Mouse (Mus musculus) T-helper 1 cell (primary cell): ENCODE measurements at regions not wholly inside any gene's neighbourhood (a gene's known extent, or its start where the extent isn't known, plus 50 kb on each side); places are given as distances from the start of the nearest gene placed in this dataset.

Experiments used
- in situ Hi-C: fragments of 300-600 bp; cut with MboI, MseI; formaldehyde crosslinking; loops from one replicate; pipeline ENCODE4 v1.15.1; 2025; ENCODE audit warnings: high pct_unique_total_duplicates

DNA sequence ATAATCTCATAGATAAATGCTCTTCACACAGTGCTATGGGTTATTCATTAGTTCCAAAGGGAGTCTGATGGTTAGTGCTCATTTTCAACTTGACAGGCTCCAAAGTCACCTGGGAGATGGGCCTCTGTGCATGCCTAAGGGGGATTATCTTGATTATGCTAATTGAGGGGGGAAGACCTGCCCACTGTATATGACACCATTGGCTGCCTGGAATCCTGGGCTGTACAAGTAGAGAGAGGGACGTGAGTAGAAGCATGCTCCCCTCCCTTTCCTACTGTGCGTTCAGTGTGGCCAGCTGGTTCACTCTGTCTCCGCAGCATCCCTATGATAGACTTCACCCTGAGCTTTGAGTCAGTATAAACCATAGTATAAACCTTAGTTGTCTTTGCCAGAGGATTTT lies 300.8 kb downstream of the Gpat3 start:
- in situ Hi-C loops = no loop called here

DNA sequence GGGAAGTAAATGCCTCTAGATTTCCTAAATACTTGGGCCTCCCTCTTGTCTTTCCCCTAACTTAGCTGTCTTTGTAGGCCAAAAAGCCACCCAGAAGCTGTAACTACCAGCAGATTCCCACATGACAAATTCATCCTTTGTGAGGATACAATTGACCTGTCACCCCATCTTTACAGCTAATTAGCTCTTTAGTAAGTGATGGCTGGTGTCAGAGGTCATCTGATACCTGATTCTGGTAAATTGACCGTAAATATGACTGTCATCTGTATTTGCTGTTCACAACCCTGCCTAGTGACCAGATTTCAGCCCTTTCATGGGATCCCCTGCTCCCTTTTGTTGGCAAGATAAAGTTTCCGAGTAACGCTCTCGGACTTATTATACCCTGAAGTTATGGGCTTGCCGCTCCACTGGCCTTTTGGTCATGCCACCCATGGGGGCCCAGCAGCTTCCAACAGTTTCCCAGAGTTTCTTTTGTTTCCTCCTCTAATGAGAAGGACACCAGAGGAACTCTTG lies 279.5 kb downstream of the Gpat3 start:
- in situ Hi-C loops = no loop called here

DNA sequence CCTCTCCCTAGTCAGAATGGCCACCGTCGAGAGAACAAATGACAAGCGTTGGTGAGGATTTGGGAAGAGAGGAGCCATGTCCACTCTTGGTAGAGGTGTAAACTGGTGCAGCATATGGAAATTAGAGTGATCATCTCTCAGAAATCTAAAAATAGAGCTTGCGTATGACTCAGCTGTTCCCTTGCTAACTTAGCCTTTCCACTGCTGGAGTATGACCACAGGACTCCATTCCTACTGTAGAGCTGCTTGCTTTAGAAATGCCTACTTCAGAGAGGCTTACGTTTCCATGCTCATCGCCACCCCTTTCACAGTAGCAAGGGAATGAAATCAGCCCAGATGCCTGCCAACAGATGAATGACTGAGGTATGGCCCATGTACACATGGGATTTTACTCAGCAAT lies 277.4 kb downstream of the Gpat3 start:
- in situ Hi-C loops = no loop called here

DNA sequence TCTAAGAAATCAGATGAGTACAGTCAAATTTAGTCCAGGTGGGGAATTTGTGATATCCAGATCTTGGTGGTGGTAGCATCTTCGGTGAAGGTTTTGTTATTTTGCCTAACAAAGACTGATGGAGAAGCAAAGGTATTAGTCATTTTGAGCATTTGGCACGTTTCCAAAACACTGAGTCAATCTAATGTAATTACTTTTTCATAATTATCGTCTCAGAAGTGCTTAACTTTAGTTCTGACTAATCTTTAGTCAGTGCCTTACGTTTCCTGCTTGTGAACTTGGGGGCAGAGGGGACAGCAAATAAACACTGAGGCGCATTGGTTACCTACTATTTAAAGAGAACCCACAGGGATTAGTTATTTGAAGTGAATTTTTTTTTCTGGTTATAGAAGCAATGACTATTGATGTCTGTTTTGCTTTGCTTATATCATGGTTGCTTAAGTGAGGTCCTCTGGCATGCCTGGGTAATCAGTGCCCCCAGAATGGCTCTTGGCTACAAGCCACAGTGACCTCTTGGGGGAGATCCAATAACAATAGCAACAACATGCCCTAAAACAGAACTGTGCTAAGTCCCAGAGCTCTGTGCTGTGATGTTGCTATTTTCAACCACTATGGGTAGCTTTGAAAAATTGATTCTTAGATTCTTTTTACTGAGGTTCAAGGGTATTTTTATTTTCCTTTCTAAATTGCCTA lies 275.1 kb downstream of the Gpat3 start:
- in situ Hi-C loops = no loop called here

DNA sequence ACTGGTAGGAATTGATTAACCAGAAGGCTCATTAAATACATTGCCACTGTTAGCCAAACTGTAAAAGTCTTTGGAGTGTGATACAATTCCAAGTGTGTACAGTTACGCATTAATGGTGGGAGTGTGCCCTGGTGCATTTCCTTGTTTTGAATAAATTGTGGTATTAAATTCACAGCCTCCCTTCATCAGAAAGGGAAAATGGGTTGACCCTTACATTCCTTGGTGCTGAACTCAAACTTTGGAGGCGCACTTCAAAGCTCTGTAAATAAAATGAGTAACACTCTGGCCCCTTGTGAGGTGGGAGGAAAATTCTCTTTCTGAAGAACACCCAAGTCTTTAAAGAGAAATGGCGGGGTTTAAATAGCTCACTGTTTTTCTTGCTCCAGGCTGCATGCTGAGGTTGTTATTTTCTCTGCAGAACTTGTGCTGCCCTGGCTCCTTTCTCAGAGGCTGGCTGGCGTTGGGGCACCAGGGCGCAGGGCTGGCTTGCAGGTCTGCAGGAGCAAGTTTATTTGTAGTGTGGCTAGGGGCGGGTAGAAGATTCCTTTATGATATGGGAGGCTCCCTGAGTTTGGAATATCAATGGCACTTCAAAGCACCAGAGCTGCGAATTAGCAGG lies 266.7 kb downstream of the Gpat3 start:
- in situ Hi-C loops = no loop called here

DNA sequence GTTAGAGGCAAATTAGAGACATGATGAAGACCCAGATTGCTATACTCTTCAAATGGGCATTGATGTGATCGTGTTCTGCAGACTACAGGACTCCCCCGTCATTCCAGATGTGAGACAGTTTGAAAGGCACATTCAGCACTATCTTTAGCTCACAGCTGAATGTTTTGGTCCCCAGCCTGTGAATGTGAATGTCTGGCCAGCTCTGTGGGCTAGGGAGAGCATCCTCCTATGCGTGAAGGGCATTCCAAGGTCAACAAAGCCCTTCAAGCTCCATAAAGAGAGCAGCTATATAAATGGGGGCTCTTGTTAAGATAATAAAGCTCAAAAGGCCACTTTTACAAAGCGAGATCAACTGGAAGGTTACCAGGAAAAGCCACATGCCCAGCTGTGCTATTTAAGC lies 266.1 kb downstream of the Gpat3 start:
- in situ Hi-C loops = no loop called here

DNA sequence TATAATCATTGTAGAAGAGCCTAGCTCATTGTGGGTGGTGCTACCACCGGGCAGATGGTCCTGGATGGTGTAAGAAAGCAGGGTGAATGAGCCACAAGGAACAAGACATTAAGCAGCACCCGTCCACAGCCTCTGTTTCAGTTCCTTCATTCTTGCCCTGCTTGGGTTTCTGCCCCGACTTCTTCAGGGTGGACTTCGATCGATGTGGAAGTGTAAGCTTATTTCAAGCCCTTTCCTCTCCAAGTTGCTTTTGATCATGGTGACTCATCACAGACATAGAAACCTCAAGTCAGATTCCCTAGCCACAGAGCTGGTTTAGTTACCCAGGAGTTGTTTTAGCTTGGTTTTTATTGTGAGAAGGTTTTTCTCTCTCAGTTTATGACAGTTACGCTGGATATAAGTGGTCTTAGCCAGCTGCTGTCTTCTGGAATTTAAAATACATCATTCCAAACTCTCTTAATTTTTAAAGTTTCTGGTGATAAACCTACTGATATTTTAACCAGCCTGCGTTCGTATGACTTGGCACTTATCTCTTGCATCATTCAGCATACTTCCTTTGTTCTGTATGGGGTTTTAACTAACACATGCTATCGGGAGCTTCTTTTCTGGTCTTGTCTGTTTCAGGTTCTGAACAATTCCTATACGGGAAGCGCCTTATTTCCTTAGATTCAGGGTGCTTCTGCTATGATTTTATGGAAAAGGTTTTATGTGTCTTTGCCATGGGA lies 255.6 kb downstream of the Gpat3 start:
- in situ Hi-C loops = no loop called here

DNA sequence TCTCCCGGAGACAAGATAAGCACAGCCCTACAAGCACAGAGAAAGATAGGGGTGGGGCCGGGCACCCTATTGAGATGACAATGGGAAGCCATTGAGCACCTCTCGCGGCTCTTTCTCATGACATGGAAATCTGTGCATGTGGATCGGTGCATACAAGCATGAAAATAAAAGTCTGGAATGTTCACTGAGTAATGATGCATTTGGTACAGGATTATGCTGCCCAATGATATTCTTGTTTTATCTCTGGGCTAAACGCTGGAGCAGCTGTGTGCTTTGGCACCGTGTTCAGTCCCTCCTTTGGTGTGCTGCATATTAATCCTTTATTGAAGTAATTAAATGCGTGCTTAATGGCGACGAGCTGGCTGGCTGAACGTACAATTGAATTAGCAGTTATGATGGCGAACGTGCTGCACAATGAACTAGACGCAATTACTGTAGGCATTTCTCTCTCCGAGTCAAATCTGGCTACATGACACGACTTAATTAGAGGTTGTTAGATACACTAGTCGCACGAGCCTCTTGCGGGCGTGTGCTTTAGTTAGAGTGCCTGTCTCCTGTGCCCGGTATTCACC lies 245.6 kb downstream of the Gpat3 start:
- in situ Hi-C loops = no loop called here

DNA sequence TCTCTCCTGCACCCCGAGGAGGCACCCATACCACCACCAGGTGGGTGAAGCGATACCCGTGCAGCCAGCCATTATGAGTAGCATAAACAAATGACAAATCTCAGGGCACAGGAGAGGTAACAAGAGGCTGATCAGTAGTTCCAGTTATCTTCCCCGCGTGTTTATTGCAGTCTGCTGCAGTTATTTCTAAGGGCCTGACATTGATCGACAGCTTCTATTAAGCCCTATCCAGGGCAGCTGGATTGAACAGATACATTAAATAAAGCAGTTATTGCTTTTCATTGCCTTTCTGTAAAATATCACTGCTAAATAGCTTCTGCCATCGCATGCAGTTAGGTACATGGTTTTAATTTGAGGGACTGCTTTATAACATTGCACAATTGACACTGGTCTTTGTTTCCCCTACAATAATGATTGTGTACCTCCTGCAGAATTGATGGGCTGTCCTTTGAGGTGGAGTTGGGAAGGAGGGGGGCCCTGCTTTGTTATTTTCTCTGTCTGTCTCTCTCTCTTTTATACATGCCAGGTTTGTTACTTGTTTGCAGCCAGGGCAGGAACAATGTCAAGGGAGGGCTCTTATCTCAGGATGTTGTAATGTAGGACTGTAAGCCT lies 245.0 kb downstream of the Gpat3 start:
- in situ Hi-C loops = no loop called here

DNA sequence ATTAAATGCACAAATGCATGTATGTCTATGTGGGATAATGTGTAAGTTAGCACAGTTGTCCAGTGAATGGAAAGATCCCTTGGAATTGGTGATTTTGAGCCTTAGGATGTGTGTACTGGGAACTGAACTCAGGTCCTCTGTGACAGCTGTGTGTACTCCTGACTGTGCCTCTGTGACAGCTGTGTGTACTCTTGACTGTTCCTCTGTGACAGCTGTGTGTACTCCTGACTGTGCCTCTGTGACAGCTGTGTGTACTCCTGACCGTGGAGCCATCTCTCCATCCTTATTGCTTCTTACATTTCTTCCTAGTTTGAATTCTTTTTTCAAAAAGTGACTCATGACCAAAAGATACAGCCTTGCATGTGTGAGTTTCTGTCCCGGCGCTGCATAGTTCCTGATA lies 239.7 kb downstream of the Gpat3 start:
- in situ Hi-C loops = no loop called here

DNA sequence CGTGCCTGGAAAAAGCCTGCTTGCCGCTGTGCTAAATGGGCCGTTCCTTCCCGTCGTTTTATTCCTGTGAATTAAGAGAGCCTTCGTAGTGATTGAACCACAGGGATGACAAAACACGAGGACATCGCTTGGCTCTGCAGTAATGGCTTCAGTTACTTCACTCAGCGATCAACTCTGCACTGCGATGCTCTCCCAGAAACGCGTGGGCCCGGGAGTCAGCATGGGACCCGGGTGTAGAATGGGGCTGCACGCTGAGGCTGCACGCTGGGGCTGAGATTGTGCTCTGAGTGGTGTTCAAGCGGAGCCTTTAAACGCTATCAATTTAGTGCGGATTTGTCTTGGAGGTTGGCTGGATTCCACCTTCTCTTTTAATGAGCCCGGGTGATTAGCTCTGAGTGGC lies 237.1 kb downstream of the Gpat3 start:
- in situ Hi-C loops = no loop called here

DNA sequence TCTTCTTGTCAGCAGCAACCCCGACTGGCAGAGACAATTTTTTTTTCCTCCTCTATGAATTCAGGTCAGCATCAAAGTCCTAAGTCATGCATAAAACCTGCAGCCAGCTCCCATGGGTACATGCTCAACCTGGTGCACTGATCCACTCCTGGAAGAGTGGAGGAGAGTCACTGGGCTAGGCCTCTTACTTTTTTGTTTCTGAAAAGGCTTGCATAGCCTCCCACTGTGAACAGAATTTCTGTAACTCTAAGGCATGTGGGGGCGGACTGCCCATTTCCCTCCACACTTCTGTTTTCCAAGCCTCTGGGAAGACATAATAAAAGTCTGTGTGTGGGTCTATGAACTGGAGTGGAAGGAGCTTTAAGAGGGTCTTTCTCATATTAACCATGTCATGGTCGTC lies 218.8 kb downstream of the Gpat3 start:
- in situ Hi-C loops = no loop called here

DNA sequence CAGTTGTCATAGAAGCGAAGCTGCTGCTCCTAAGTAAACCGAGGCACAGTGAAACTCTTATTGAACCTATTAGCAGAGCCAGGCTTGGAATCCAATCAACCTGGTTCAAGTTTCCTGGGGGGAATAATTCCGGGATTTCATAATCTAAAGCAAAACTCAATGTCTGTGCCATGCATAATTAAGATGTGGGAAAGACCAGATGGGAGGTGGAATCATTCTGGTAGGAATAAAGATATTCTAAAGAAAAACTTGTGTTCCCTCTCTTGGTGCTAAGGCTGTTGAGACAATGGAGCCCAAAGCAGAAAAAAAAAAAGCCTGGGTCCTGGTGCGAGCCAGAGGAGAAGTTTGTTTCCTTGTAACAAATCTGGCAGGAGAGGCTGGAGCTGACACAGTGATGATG lies 217.7 kb downstream of the Gpat3 start:
- in situ Hi-C loops = no loop called here

DNA sequence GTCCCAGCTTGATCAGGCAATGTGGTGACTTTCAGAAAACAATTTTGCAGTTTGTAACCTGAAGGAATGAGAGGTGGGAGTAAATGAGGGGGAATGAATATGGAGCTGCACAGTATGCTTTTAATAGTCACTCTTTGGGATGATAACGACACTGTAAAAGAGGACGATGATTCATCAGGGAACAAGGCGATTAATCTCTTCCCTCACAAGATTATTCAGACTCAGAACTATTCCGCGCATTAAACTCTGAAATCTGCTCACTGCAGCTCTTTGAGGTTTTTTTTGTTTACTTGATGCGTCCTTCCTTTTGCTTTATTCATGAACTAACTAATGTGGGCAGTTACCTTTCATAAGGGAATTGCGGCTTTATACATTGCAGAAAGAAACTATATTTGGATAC lies 206.1 kb downstream of the Gpat3 start:
- in situ Hi-C loops = no loop called here

DNA sequence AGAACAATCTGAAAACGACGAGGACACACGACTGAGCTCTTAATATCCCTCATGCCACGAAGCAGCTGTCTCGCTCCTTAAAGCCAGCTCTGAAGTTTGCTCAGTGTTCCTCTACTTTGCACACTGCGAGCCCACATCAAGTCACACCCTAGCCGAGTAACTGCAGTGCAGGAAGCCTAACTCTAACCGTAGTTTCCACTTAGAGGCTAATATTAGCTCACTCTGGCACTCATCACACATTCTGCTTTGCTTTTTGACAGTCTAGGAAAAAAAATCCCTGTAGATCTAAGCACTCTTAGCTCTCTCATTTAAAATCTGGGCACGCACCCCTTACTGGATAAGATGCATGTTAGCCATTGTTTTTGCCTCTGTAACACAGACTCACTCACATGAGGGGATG lies 195.0 kb downstream of the Gpat3 start:
- in situ Hi-C loops = loop anchor here (10.0 kb wide), 1 partner anchor 434 kb away; no protein-coding TSS in a partner anchor

DNA sequence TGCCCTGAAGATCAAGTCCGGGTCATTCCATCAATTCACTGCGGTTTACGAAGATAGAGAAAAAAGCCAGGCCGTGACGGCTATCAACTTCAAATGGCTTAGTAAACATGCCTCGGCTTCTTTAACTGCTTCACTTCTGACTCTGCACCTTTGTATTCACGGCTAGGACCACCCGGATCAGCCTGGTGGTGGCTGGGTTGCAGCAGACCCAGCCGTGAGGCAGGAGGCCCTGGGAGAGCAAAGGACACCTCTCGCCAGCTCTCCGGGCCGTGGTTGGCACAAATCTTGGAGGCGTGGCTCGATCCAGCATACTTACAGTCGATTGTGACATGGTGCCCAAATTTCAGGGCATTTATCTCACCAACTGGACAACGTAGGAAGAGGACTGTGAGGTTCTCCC lies 187.5 kb downstream of the Gpat3 start:
- in situ Hi-C loops = no loop called here

DNA sequence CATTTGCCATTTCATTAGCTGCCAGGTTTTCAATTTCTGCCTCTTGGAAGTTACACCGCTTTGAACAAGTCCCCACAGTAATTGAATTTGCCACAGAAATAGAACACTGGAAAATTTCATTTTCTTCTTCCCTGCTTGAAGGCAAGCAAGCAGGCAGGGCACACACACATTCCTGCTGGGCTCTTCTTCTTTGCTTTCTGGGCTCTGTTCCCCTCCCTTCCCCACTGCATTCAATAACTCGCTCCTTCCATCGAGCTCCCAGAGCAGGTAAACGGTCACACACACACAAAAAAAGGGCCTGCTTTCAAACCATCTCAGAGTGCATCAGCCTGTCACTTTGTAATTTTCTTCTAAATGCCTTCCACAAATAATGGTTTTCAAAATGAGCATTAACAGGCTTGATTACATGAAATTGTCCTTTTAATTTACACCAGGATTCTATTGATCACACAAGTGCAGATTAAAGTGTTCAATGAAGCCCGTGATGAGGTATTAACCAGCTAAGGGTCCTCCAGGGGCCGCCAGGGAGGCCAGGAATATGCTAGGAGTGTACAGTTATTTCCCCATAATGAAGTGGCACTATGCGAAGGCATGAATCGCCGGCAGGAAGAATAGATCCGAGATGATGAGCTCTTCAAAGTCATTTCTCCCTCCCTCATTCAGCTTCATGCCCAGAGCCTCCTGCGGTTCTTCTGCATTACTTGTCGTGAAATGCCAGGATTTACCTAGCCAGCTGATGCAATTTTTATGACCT lies 186.8 kb downstream of the Gpat3 start:
- in situ Hi-C loops = no loop called here

DNA sequence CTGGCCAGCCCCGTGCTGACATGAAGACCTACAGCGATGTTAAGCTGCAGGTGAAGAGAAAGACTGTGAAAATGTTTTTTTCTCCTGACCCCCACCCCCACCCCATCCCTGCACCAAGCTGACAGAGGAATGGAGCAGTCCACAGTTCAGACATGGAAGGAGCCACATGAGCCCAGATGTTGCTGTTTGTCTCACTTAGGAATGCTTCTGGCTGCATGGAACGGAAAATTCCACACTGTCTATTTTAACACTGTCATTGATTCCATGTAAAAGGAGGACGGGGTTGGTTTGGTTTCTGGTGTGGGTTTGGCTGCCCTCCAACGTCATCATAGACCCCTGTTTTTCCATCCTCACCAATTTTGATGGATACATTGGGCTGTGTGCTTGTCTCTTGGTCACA lies 179.3 kb downstream of the Gpat3 start:
- in situ Hi-C loops = no loop called here

DNA sequence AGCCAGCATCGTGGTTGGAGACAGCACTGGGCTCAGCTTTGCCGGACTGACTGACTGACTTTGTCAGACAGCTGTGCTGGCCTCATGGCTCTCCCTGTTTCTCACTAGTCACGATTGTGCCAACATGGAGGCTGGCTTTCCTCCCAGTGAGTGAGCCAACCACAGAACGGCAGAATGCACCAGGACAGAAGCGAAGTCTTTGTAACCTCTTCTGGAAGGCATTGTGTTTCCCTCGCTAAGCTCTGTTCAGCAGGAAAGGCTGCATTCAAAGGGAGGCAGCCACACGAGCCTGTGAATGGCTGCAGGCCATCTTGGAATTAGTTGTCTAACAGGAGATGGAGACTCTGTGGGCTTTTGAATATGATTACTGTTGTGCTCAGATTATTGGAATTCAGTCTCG lies 178.3 kb downstream of the Gpat3 start:
- in situ Hi-C loops = no loop called here

DNA sequence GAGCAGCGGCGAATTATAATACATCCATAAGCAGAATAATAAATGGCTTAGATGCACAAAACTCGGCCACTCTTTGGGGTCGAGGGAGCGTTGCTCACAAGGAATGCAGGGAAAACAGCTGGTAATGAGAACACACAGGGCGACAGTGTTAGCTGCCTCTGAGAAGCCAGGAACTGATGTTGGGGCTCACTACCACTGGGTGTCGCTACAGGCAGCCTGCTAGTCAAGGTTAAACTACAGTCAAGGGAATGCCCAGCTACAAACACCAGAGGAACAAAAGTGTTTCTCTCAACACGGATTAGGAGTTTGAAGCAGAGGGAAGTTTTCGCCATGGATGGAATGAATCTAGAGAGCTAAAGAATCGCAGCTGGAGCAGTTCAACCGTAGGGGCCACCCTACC lies 175.3 kb downstream of the Gpat3 start:
- in situ Hi-C loops = no loop called here

DNA sequence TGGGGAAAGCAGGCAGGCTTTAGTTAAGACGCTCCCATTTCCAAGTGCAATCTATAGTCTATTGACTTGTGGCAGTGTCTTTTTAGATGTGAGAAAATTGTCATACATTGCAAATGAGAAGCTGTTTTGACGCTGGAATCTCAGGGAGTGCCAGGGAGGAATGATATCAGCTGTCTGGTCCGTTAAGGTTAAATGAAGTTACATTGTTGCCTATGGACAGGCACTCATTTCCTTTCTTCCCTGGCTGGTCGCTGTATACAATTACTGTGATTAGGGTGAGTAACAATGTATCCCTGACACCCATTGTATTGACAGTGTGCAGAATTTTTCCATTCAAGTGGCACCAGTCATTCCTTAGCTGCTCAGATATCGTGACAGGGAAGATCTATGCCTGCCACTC lies 168.3 kb downstream of the Gpat3 start:
- in situ Hi-C loops = loop anchor here (5.0 kb wide), 1 partner anchor 82 kb away; no protein-coding TSS in a partner anchor
